Mouse (Mus musculus) hindbrain, embryonic 16.5 days (tissue): Measurements from ENCODE around the gene Spib. TPM values are rescaled to one million over a fixed set of nuclear protein-coding genes. Genes with fewer than 3 reads are reported as not detected.

Experiments
- ATAC-seq: fragments of 200-750 bp; cut with Nextera tagmentation; 2 replicates; pipeline ENCODE4 v1.8.0; 2017; ENCODE audit warnings: moderate TSS enrichment, moderate library complexity
- H3K27ac ChIP-seq: fragments of 300-500 bp; sonication (generic); 2 replicates; pipeline ENCODE4 v1.5.1; 2014; ENCODE audit warnings: low read depth, mild to moderate bottlenecking, control low read depth, low read length, moderate library complexity
- H3K27me3 ChIP-seq: fragments of 300-500 bp; sonication (generic); replicated peaks from 2 replicates; pipeline ENCODE4 v1.6.1; 2014; ENCODE audit warnings: low read length; ENCODE audit not compliant: control insufficient read depth, insufficient read depth
- H3K36me3 ChIP-seq: fragments of 300-500 bp; sonication (generic); 2 replicates; pipeline ENCODE4 v1.6.1; 2014; ENCODE audit warnings: mild to moderate bottlenecking, low read length, moderate library complexity, mixed read lengths; ENCODE audit not compliant: control insufficient read depth, insufficient read depth
- H3K4me1 ChIP-seq: fragments of 300-500 bp; sonication (generic); 2 replicates; pipeline ENCODE4 v1.6.1; 2014; ENCODE audit warnings: low read depth, low read length; ENCODE audit not compliant: control insufficient read depth, insufficient read depth
- H3K4me2 ChIP-seq: fragments of 300-500 bp; sonication (generic); 2 replicates; pipeline ENCODE4 v1.6.1; 2014; ENCODE audit warnings: mild to moderate bottlenecking, low read length, control low read depth, moderate library complexity
- H3K4me3 ChIP-seq: fragments of 300-500 bp; sonication (generic); 2 replicates; pipeline ENCODE4 v1.5.1; 2014; ENCODE audit warnings: mild to moderate bottlenecking, low read length, control low read depth, moderate library complexity
- H3K9ac ChIP-seq: fragments of 300-500 bp; sonication (generic); 2 replicates; pipeline ENCODE4 v1.6.1; 2014; ENCODE audit warnings: low read depth, mild to moderate bottlenecking, control low read depth, low read length, moderate library complexity
- H3K9me3 ChIP-seq: fragments of 300-500 bp; sonication (generic); 2 replicates; pipeline ENCODE4 v1.6.1; 2014; ENCODE audit warnings: mild to moderate bottlenecking, low read length, moderate library complexity; ENCODE audit not compliant: control insufficient read depth
- WGBS: fragments of 180-500 bp; shearing (Covaris S2); extraction: QIAGEN DNeasy Blood & Tissue Kit; methylation state at CpG from one replicate; pipeline ENCODE4 v1.1.7; 2014; 5-methylcytosine and 5-hydroxymethylcytosine counted together
- polyA plus RNA-seq: library from polyadenylated mRNA; unstranded; fragments of >200 nt; fragmentation: Nextera tagmentation; extraction: Ambion mirVana; gene quantifications from 2 replicates; pipeline ENCODE4 v1.2.1, GENCODE M21; 2015

Gene Spib
- not detected in 2 replicates for polyA plus RNA-seq

DNA sequence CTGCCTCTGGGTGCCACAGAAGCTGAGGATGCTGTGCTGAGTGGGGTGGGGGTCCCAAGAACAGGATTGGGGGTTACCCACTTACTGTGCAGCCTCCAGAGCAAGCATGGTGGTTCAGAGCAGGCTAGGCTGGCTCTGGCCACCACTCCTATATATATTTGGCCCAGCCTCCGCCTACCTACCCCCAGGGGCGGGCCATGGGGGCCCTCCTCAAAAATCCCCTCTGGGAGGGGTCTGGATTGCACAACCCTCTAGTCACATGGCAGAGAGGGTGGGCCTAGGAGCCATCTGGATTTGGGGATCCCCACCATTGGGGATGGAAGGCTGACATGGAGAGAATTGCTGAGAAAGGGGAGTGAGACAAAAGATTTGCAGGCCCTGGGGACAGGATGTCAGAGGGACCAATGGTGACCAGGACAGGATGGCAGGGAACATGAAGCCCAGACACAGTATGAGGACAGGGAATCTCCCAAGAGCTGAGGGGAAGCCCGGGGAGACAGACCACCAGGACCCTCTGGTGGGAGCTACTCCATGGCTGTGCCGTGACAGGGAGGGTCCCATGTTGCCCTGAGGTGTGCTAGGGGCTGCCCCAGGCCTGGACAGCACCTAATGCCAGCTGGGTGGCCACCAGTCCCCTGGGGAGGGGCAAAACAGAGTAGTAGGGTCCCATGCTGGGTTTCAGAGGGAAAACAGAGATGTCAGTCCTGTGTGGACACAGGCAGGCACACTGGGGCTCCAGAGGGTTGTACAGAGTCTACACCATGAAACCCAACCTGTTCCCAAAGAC is at the start of gene Spib:
Gene Spib (minus strand): TSS at position 126 of the 787 bp plus-strand sequence.
- peaks cover 7% of the 10 kb centered on the region; the same call in 1 of the 2 replicates for H3K4me1 ChIP-seq
- no peaks in the 10 kb centered on the region for H3K9me3 ChIP-seq
- 0 out of 2 replicates have a peak, but pooled peaks cover 4% of the 10 kb centered on the region for H3K27me3 ChIP-seq
- no peak within 1 kb of the TSS for H3K27ac ChIP-seq
- no peak within 1 kb of the TSS for H3K9ac ChIP-seq
- 81% methylated on average over 4 of the region's 4 CpGs for WGBS
- ATAC-seq: no peak
- H3K4me3 ChIP-seq: no peak within 1 kb of the TSS
- no peaks in the 10 kb centered on the region for H3K36me3 ChIP-seq
- no peak within 1 kb of the TSS for H3K4me2 ChIP-seq

DNA sequence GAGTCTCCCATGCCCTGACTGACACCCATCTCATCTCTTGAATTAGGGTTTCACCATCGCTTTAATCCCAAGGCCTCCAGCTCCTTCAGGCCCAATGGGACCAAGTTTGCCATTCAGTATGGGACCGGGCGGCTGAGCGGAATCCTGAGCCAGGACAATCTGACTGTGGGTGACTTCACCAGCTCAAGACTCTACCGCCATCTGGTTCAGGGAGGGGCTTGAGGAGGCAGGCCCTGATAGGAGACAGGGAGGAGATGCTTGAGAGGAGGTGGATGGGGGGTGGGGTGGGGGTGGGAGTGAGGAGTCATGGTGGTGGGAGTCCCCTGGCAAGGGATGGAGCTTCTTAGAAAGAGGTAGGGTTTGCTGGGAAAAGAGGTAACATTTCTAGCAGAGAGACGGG is 49.8 kb upstream of the Spib start:
- no peak overlapping the region for H3K4me3 ChIP-seq
- no peaks in the 10 kb centered on the region for H3K27me3 ChIP-seq
- peaks cover 7% of the 10 kb centered on the region; the same call in 1 of the 2 replicates for H3K9me3 ChIP-seq
- no peak overlapping the region for H3K27ac ChIP-seq
- no peaks in the 10 kb centered on the region for H3K36me3 ChIP-seq
- 84% methylated on average over 6 of the region's 6 CpGs for WGBS
- H3K4me2 ChIP-seq: no peak overlapping the region
- H3K4me1 ChIP-seq: no peaks in the 10 kb centered on the region
- no peak overlapping the region for H3K9ac ChIP-seq
- ATAC-seq: no peak

- peaks cover 7% of the 10 kb centered on the region; the same call in 1 of the 2 replicates for H3K9me3 ChIP-seq
- no peaks in the 10 kb centered on the region for H3K4me1 ChIP-seq
- no peaks in the 10 kb centered on the region for H3K27me3 ChIP-seq
- H3K4me2 ChIP-seq: no peak overlapping the region
- no peak overlapping the region for H3K27ac ChIP-seq
- ATAC-seq: no peak
- H3K36me3 ChIP-seq: no peaks in the 10 kb centered on the region
- WGBS: 52% methylated on average over 5 of the region's 5 CpGs
- H3K4me3 ChIP-seq: no peak overlapping the region
- no peak overlapping the region for H3K9ac ChIP-seq
Measured at GRCm38 (mm10) chr7:44576333-44576844, 44.5 kb upstream of the Spib start.

- ATAC-seq: no peak
- 70% methylated on average over 5 of the region's 5 CpGs for WGBS
- Histone ChIP-seq H3K27me3 (no peaks in the 10 kb centered on the region), H3K9me3 (no peaks in the 10 kb centered on the region), H3K27ac (no peak overlapping the region), H3K4me3 (no peak overlapping the region), H3K4me1 (no peaks in the 10 kb centered on the region), H3K9ac (no peak overlapping the region), H3K4me2 (no peak overlapping the region), H3K36me3 (no peaks in the 10 kb centered on the region)
Measured at GRCm38 (mm10) chr7:44572956-44573484, 41.1 kb upstream of the Spib start.

DNA sequence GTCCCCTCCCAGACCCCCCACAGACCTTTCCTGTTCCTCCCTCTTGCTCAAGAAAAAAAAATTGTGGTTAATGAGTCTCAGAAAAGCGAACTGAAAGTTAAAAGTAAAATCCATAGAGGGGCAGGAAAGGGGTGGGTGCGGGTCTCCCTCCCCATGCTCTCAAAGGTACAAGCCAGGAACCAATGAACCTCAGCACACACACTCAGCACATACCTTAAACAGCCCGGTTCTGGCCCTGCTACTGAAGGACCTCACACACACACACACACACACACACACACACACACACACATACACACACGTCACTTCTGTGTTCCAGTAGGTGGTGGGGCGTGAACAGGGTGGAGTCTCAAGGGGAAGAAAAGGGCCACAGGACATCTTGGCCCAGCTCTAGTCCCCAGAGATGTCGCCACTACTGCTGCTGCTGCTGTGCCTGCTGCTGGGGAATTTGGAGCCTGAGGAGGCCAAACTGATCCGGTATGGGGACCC is 40.4 kb upstream of the Spib start, which contains the start of gene Napsa:
Gene Napsa (plus strand): TSS at position 168 of the 489 bp plus-strand sequence.
- Histone ChIP-seq H3K27me3 (no peaks in the 10 kb centered on the region), H3K4me3 (no peak within 1 kb of the TSS), H3K4me2 (no peak within 1 kb of the TSS), H3K36me3 (no peaks in the 10 kb centered on the region), H3K27ac (no peak within 1 kb of the TSS), H3K9me3 (no peaks in the 10 kb centered on the region), H3K9ac (no peak within 1 kb of the TSS), H3K4me1 (no peaks in the 10 kb centered on the region)
- 37% methylated on average over 7 of the region's 7 CpGs for WGBS
- ATAC-seq: no peak

GRCm38 (mm10) chr7:44571811-44572210 is 39.9 kb upstream of the Spib start:
- no peaks in the 10 kb centered on the region for H3K36me3 ChIP-seq
- no peaks in the 10 kb centered on the region for H3K9me3 ChIP-seq
- WGBS: 31% methylated on average over 4 of the region's 4 CpGs
- H3K27ac ChIP-seq: no peak overlapping the region
- no peaks in the 10 kb centered on the region for H3K27me3 ChIP-seq
- no peak overlapping the region for H3K9ac ChIP-seq
- no peak for ATAC-seq
- no peaks in the 10 kb centered on the region for H3K4me1 ChIP-seq
- no peak overlapping the region for H3K4me2 ChIP-seq
- H3K4me3 ChIP-seq: no peak overlapping the region

DNA sequence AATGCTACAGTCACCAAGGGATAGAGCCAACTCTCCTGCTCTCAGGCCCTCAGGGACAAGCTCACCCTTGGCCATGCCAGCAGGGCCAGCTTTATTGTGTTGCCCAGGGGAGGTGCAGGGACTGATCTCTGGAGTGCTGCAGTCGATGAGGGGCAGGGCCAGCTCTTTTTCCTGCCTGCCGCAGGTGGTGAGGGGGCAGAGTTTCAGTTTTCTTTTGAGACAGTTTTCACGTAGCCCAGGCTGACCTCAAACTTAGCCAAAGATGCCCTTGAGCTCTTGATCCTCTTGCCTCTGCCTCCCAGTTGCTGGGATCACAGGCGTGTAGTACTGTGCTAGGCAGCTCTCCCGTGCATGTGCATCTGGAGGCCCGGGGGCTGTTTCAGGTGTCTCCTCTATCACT is 39.1 kb upstream of the Spib start:
- Histone ChIP-seq H3K4me1 (no peaks in the 10 kb centered on the region), H3K9ac (no peak overlapping the region), H3K36me3 (no peaks in the 10 kb centered on the region), H3K4me2 (no peak overlapping the region), H3K4me3 (no peak overlapping the region), H3K27me3 (no peaks in the 10 kb centered on the region), H3K27ac (no peak overlapping the region), H3K9me3 (no peaks in the 10 kb centered on the region)
- no peak for ATAC-seq
- WGBS: 83% methylated on average over 6 of the region's 6 CpGs

DNA sequence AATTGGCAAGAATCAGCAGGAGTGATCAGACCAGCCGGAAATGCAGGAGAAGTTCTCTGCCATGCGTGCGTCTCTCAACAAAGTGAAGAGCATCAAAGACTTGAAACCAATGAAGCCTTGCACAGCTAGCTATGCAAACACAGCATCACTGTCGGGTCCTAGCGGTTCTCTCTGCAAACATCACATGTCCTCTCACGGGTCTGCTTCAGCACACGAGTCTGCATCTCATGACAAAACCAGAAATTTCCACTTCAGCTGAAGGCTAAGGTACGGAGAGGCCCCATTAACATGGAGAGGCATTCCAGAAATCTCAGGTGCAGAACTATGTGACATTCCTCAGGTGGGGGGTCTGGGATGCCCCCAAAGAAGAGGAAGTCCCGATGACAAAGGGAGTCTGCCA is 36.9 kb upstream of the Spib start:
- Histone ChIP-seq H3K27me3 (no peaks in the 10 kb centered on the region), H3K4me3 (no peak overlapping the region), H3K9ac (no peak overlapping the region), H3K4me2 (no peak overlapping the region), H3K36me3 (no peaks in the 10 kb centered on the region), H3K27ac (no peak overlapping the region), H3K9me3 (no peaks in the 10 kb centered on the region), H3K4me1 (no peaks in the 10 kb centered on the region)
- WGBS: 80% methylated on average over 9 of the region's 9 CpGs
- no peak for ATAC-seq

- Histone ChIP-seq H3K4me1 (peaks cover 2% of the 10 kb centered on the region; the same call in 1 of the 2 replicates), H3K27ac (no peak overlapping the region), H3K27me3 (no peaks in the 10 kb centered on the region), H3K4me2 (no peak overlapping the region), H3K4me3 (no peak overlapping the region), H3K9ac (no peak overlapping the region), H3K9me3 (no peaks in the 10 kb centered on the region), H3K36me3 (no peaks in the 10 kb centered on the region)
- WGBS: 79% methylated on average over 6 of the region's 6 CpGs
- no peak for ATAC-seq
Measured at GRCm38 (mm10) chr7:44565414-44565813, 33.5 kb upstream of the Spib start.
